Mouse (Mus musculus): ENCODE measurements around the gene Grk4. TPM values are rescaled to one million over a fixed set of nuclear protein-coding genes. Genes with fewer than 3 reads are reported as not detected.

The Grk4 gene
- polyA plus RNA-seq, 1 experiment from 2014 or later = 2.5 TPM

DNA sequence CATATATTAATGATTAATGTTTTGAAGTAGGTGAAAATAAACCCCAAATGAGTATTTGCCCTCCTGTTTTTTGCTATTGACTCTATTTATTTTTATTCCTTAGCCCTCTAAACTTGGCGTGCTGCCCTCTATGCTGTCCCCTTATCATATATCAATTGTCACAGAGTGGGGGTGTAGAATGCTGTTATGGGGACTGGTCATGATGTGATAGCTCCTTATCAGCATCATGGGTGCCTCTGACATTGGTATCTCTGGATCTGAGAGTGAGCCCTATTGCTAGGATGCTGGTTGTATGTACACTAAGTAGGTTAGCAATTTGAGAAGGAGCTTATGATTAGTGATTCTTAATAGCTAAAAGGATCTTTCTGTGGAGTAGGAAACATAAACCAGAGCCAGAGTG lies 70.1 kb downstream of the Grk4 start:
- Histone ChIP-seq H3K9ac (ENCODE audit: low read length) (no peak overlapping the region), H3K4me3 (ENCODE audit: low read depth, low read length) (no peak overlapping the region), H3K27ac (ENCODE audit: low read depth, low read length) (no peak overlapping the region), H3K36me3 (ENCODE audit: control insufficient read depth, insufficient read depth, low read length) (no peaks in the 10 kb centered on the region), H3K9me3 (ENCODE audit: control insufficient read depth, low read length) (no peaks in the 10 kb centered on the region), H3K27me3 (ENCODE audit: control insufficient read depth, insufficient read depth, low read length) (no peaks in the 10 kb centered on the region), H3K4me1 (replicated peaks; ENCODE audit: control insufficient read depth, insufficient read depth, low read length) (no peaks in the 10 kb centered on the region), H3K4me2 (ENCODE audit: low read depth, low read length, severe bottlenecking) (no peak overlapping the region)
- ATAC-seq (replicated peaks; ENCODE audit: low FRiP score) (no peak), DNase-seq (ENCODE audit: low spot score) (no peak)
- WGBS = 69% methylated on average over 1 of the region's 1 CpGs

GRCm38 (mm10) chr5:34751477-34751876 lies 91.3 kb downstream of the Grk4 start:
- WGBS = 69% methylated on average over 3 of the region's 3 CpGs
- Histone ChIP-seq H3K9me3 (ENCODE audit: control insufficient read depth, low read length) (no peaks in the 10 kb centered on the region), H3K4me3 (ENCODE audit: low read depth, low read length) (no peak overlapping the region), H3K9ac (ENCODE audit: low read length) (no peak overlapping the region), H3K4me1 (replicated peaks; ENCODE audit: control insufficient read depth, insufficient read depth, low read length) (no peaks in the 10 kb centered on the region), H3K27ac (ENCODE audit: low read depth, low read length) (no peak overlapping the region), H3K36me3 (ENCODE audit: control insufficient read depth, insufficient read depth, low read length) (no peaks in the 10 kb centered on the region), H3K27me3 (ENCODE audit: control insufficient read depth, insufficient read depth, low read length) (no peaks in the 10 kb centered on the region), H3K4me2 (ENCODE audit: low read depth, low read length, severe bottlenecking) (no peak overlapping the region)
- ATAC-seq (replicated peaks; ENCODE audit: low FRiP score) (no peak), DNase-seq (ENCODE audit: low spot score) (no peak)

- Histone ChIP-seq H3K9me3 (ENCODE audit: control insufficient read depth, low read length) (no peaks in the 10 kb centered on the region), H3K4me3 (ENCODE audit: low read depth, low read length) (no peak overlapping the region), H3K4me2 (ENCODE audit: low read depth, low read length, severe bottlenecking) (no peak overlapping the region), H3K4me1 (replicated peaks; ENCODE audit: control insufficient read depth, insufficient read depth, low read length) (no peaks in the 10 kb centered on the region; the same call in 1 of the 2 replicates), H3K27me3 (ENCODE audit: control insufficient read depth, insufficient read depth, low read length) (no peaks in the 10 kb centered on the region), H3K9ac (ENCODE audit: low read length) (no peak overlapping the region), H3K27ac (ENCODE audit: low read depth, low read length) (no peak overlapping the region), H3K36me3 (ENCODE audit: control insufficient read depth, insufficient read depth, low read length) (no peaks in the 10 kb centered on the region)
- ATAC-seq (replicated peaks; ENCODE audit: low FRiP score) = no peak
- WGBS = 86% methylated on average over 1 of the region's 1 CpGs
- DNase-seq (ENCODE audit: low spot score) = no peak
These were observed 98.6 kb downstream of the Grk4 start for GRCm38 (mm10) chr5:34758762-34759161.

DNA sequence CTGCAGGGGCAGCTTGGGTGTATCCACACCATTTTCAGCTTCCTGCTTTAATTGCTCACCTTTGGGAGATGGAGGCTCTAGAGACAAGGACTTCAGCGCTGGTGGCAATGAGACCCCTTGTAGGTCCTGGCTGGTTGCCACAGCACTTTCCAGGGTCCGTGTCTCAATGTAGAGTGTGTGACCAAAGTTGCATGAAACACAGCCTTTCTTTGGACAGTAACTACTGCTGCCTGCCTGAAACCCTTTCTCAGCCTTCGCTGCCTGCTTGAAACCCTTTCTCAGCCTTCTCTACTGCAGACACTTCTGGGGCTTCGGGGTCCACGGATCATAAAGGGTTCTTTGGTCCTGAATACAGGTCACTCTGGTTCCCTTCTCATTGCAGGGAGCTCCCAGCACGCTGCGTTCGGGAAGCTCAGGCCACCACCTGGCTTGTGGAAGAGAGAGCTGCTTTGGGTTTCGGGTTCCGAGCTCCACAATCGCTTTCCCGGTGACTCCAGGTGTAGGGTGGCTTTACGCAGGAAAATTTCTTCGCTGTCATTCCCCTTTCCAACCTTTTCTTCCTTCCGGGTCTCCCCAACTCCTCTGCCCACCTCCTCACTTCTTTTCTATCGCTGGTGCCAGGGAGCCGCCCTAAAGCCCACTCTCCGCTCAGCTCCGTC lies 100.8 kb downstream of the Grk4 start:
- peak; percentile 50 for DNase-seq (ENCODE audit: low spot score)

DNA sequence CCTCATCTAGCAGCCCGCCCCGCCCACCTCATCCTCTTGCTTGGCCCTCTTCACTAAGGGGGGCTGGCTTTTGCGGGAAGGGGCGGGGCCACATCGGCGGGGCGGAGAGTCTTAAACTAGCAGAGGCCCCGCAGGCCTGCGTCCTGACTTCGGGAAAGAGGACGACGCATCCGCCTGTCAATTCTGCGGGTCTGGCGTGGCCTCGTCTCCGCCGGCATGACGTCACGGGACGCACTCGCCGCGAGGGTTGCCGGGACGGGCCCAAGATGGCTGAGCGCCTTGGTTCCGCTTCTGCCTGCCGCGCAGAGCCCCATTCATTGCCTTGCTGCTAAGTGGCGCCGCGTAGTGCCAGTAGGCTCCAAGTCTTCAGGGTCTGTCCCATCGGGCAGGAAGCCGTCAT lies 101.3 kb downstream of the Grk4 start, which contains the start of gene Htt:
Gene Htt, plus strand, starts transcription at position 232 of the 400 bp plus-strand sequence.
- DNase-seq (ENCODE audit: low spot score) = peak; percentile 98
- Histone ChIP-seq H3K4me1 (replicated peaks; ENCODE audit: control insufficient read depth, insufficient read depth, low read length) (no peaks in the 10 kb centered on the region; the same call in 1 of the 2 replicates), H3K9me3 (ENCODE audit: control insufficient read depth, low read length) (no peaks in the 10 kb centered on the region), H3K27ac (ENCODE audit: low read depth, low read length) (peak within 1 kb of the TSS; percentile 87), H3K4me2 (ENCODE audit: low read depth, low read length, severe bottlenecking) (peak within 1 kb of the TSS; percentile 89), H3K4me3 (ENCODE audit: low read depth, low read length) (peak within 1 kb of the TSS; percentile 97), H3K27me3 (ENCODE audit: control insufficient read depth, insufficient read depth, low read length) (no peaks in the 10 kb centered on the region), H3K36me3 (ENCODE audit: control insufficient read depth, insufficient read depth, low read length) (no peaks in the 10 kb centered on the region), H3K9ac (ENCODE audit: low read length) (peak within 1 kb of the TSS; percentile 92)
- under 1% methylated on average over 35 of the region's 35 CpGs for whole genome bisulfite sequencing
- peak; percentile 98 for ATAC-seq (replicated peaks; ENCODE audit: low FRiP score)

More for the DNA sequence above, 100.8 kb downstream of the Grk4 start:
- H3K4me1 ChIP-seq (replicated peaks; ENCODE audit: control insufficient read depth, insufficient read depth, low read length) = no peaks in the 10 kb centered on the region; the same call in 1 of the 2 replicates
- H3K4me2 ChIP-seq (ENCODE audit: low read depth, low read length, severe bottlenecking) = peak overlapping the region; percentile 89
- H3K36me3 ChIP-seq (ENCODE audit: control insufficient read depth, insufficient read depth, low read length) = no peaks in the 10 kb centered on the region
- ATAC-seq (replicated peaks; ENCODE audit: low FRiP score) = peak; percentile 52
- no peaks in the 10 kb centered on the region for H3K27me3 ChIP-seq (ENCODE audit: control insufficient read depth, insufficient read depth, low read length)
- under 1% methylated on average over 19 of the region's 19 CpGs for WGBS
- H3K9ac ChIP-seq (ENCODE audit: low read length) = peak overlapping the region; percentile 60
- H3K4me3 ChIP-seq (ENCODE audit: low read depth, low read length) = peak overlapping the region; percentile 97
- H3K27ac ChIP-seq (ENCODE audit: low read depth, low read length) = peak overlapping the region; percentile 14; the same call in 1 of the 2 replicates
- H3K9me3 ChIP-seq (ENCODE audit: control insufficient read depth, low read length) = no peaks in the 10 kb centered on the region

DNA sequence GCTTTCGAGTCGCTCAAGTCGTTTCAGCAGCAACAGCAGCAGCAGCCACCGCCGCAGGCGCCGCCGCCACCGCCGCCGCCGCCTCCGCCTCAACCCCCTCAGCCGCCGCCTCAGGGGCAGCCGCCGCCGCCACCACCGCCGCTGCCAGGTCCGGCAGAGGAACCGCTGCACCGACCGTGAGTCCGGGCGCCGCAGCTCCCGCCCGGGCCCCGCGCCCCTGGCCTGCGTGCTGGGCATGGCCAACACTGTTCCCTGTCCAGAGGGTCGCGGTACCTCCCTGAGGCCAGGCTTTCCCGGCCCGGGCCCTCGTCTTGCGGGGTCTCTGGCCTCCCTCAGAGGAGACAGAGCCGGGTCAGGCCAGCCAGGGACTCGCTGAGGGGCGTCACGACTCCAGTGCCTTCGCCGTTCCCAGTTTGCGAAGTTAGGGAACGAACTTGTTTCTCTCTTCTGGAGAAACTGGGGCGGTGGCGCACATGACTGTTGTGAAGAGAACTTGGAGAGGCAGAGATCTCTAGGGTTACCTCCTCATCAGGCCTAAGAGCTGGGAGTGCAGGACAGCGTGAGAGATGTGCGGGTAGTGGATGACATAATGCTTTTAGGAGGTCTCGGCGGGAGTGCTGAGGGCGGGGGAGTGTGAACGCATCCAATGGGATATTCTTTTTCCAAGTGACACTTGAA lies 101.9 kb downstream of the Grk4 start:
- H3K9ac ChIP-seq (ENCODE audit: low read length) = peak overlapping the region; percentile 92
- H3K9me3 ChIP-seq (ENCODE audit: control insufficient read depth, low read length) = no peaks in the 10 kb centered on the region
- peak overlapping the region; percentile 89 for H3K4me2 ChIP-seq (ENCODE audit: low read depth, low read length, severe bottlenecking)
- ATAC-seq (replicated peaks; ENCODE audit: low FRiP score) (peak; percentile 54), DNase-seq (ENCODE audit: low spot score) (no peak)
- H3K4me1 ChIP-seq (replicated peaks; ENCODE audit: control insufficient read depth, insufficient read depth, low read length) = no peaks in the 10 kb centered on the region; the same call in 1 of the 2 replicates
- no peaks in the 10 kb centered on the region for H3K27me3 ChIP-seq (ENCODE audit: control insufficient read depth, insufficient read depth, low read length)
- WGBS = under 1% methylated on average over 54 of the region's 54 CpGs
- H3K4me3 ChIP-seq (ENCODE audit: low read depth, low read length) = peak overlapping the region; percentile 97
- H3K27ac ChIP-seq (ENCODE audit: low read depth, low read length) = peak overlapping the region; percentile 87
- H3K36me3 ChIP-seq (ENCODE audit: control insufficient read depth, insufficient read depth, low read length) = no peaks in the 10 kb centered on the region

DNA sequence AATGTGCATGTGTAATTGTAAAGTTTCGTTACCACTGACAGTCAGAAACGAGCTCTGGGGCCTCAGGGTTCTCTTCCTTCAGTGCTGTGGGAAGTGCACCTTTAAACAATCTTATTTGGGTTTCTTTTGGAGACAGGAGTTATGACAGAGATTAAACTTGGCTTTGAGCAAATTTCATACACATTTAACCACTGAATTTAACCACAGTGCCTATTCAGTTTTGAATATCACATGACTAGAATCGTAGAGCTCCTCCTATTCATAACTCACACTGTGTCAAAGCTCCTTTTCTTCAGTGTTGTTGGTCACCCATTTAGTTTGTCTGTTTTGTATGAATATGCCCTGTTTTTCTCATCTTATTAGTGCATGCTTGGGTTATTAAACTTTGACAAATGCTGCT lies 111.6 kb downstream of the Grk4 start:
- no peaks in the 10 kb centered on the region for H3K4me1 ChIP-seq (replicated peaks; ENCODE audit: control insufficient read depth, insufficient read depth, low read length)
- H3K27me3 ChIP-seq (ENCODE audit: control insufficient read depth, insufficient read depth, low read length) = no peaks in the 10 kb centered on the region
- DNase-seq (ENCODE audit: low spot score) = no peak
- 97% methylated on average over 3 of the region's 3 CpGs for WGBS
- no peak overlapping the region for H3K27ac ChIP-seq (ENCODE audit: low read depth, low read length)
- no peak overlapping the region for H3K4me2 ChIP-seq (ENCODE audit: low read depth, low read length, severe bottlenecking)
- H3K9me3 ChIP-seq (ENCODE audit: control insufficient read depth, low read length) = no peaks in the 10 kb centered on the region
- H3K9ac ChIP-seq (ENCODE audit: low read length) = no peak overlapping the region
- no peak overlapping the region for H3K4me3 ChIP-seq (ENCODE audit: low read depth, low read length)
- ATAC-seq (replicated peaks; ENCODE audit: low FRiP score) = no peak
- H3K36me3 ChIP-seq (ENCODE audit: control insufficient read depth, insufficient read depth, low read length) = no peaks in the 10 kb centered on the region

GRCm38 (mm10) chr5:34772696-34773245 lies 112.6 kb downstream of the Grk4 start:
- H3K27ac ChIP-seq (ENCODE audit: low read depth, low read length) = no peak overlapping the region
- ATAC-seq (replicated peaks; ENCODE audit: low FRiP score) (no peak), DNase-seq (ENCODE audit: low spot score) (no peak)
- no peak overlapping the region for H3K4me3 ChIP-seq (ENCODE audit: low read depth, low read length)
- H3K9ac ChIP-seq (ENCODE audit: low read length) = no peak overlapping the region
- no peaks in the 10 kb centered on the region for H3K36me3 ChIP-seq (ENCODE audit: control insufficient read depth, insufficient read depth, low read length)
- H3K9me3 ChIP-seq (ENCODE audit: control insufficient read depth, low read length) = no peaks in the 10 kb centered on the region
- no peak overlapping the region for H3K4me2 ChIP-seq (ENCODE audit: low read depth, low read length, severe bottlenecking)
- H3K4me1 ChIP-seq (replicated peaks; ENCODE audit: control insufficient read depth, insufficient read depth, low read length) = no peaks in the 10 kb centered on the region
- 95% methylated on average over 4 of the region's 4 CpGs for WGBS
- H3K27me3 ChIP-seq (ENCODE audit: control insufficient read depth, insufficient read depth, low read length) = no peaks in the 10 kb centered on the region

Data from forebrain, embryonic 11.5 days (tissue).